Mouse (Mus musculus) adrenal gland, postnatal 36 days (tissue): ENCODE measurements around the gene Plgrkt. TPM values are rescaled to one million over a fixed set of nuclear protein-coding genes. Genes with fewer than 3 reads are reported as not detected.

Source experiments
- DNase-seq, 2 experiments: peaks; one replicate each; pipeline ENCODE4 v3.0.0; 2021; ENCODE audit warnings: mixed read lengths in 1 of 2
- total RNA-seq, 2 experiments: library from RNA; stranded (reverse); gene quantifications; 2 replicates each; pipeline ENCODE4 v1.2.3; 2021

The Plgrkt gene
- total RNA-seq, 2 experiments from 2014 or later = 42.5 to 55.5 TPM

- DNase-seq = no peak
Observed at GRCm38 (mm10) chr19:29383368-29383767, 16.2 kb upstream of the Plgrkt start.

GRCm38 (mm10) chr19:29379839-29380603 lies 12.8 kb upstream of the Plgrkt start:
- no peak for DNase-seq

- DNase-seq = no peak
Observed at GRCm38 (mm10) chr19:29376382-29376781, 9.2 kb upstream of the Plgrkt start.

- no peak for DNase-seq
Observed at GRCm38 (mm10) chr19:29374947-29375346, 7.8 kb upstream of the Plgrkt start.

- no peak for DNase-seq
Observed at GRCm38 (mm10) chr19:29373438-29373837, 6.2 kb upstream of the Plgrkt start.

GRCm38 (mm10) chr19:29372621-29373020 lies 5.4 kb upstream of the Plgrkt start:
- DNase-seq = no peak

GRCm38 (mm10) chr19:29372138-29372537 lies 4.9 kb upstream of the Plgrkt start:
- DNase-seq = peak in 1 of 2 experiments; percentile 47

- DNase-seq = no peak
Observed at GRCm38 (mm10) chr19:29371284-29372081, 4.3 kb upstream of the Plgrkt start.

- no peak for DNase-seq
Observed at GRCm38 (mm10) chr19:29370545-29371283, 3.5 kb upstream of the Plgrkt start.

GRCm38 (mm10) chr19:29370112-29370511 lies 2.9 kb upstream of the Plgrkt start:
- DNase-seq = peak in 1 of 2 experiments; percentile 7

- DNase-seq = peak in 1 of 2 experiments; percentile 65
Observed at GRCm38 (mm10) chr19:29368671-29369309, 1.6 kb upstream of the Plgrkt start.

GRCm38 (mm10) chr19:29368041-29368440 lies 851 bp upstream of the Plgrkt start:
- no peak for DNase-seq

- DNase-seq = no peak
Observed at GRCm38 (mm10) chr19:29366226-29366968, 793 bp downstream of the Plgrkt start.

GRCm38 (mm10) chr19:29365105-29365504 lies 2.1 kb downstream of the Plgrkt start:
- DNase-seq = no peak

- DNase-seq = no peak
Observed at GRCm38 (mm10) chr19:29364076-29364475, 3.1 kb downstream of the Plgrkt start.

- DNase-seq = no peak
Observed at GRCm38 (mm10) chr19:29363557-29363956, 3.6 kb downstream of the Plgrkt start.

GRCm38 (mm10) chr19:29362173-29362930 lies 4.8 kb downstream of the Plgrkt start:
- DNase-seq = no peak

- peak; percentile 94 to 95 for DNase-seq
Observed at GRCm38 (mm10) chr19:29361468-29362130, 5.6 kb downstream of the Plgrkt start.

GRCm38 (mm10) chr19:29360251-29360650 lies 6.9 kb downstream of the Plgrkt start:
- no peak for DNase-seq

- DNase-seq = no peak
Observed at GRCm38 (mm10) chr19:29356281-29356680, 10.9 kb downstream of the Plgrkt start.
